Mouse (Mus musculus) heart, adult 2 months (tissue): Measurements from ENCODE around the gene Chmp2b. TPM values are rescaled to one million over a fixed set of nuclear protein-coding genes. Genes with fewer than 3 reads are reported as not detected.

Experiments used
- DNase-seq, 2 experiments: peaks; one replicate each; pipeline ENCODE4 v3.0.0; 2021
- H3K27ac ChIP-seq: fragments of 200-600 bp; 2 replicates; pipeline ENCODE4 v1.8.1; 2022
- H3K27me3 ChIP-seq: fragments of 200-500 bp; 2 replicates; pipeline ENCODE4 v1.6.1; 2012; ENCODE audit warnings: mild to moderate bottlenecking, low read length, inconsistent platforms, mixed read lengths; ENCODE audit not compliant: control insufficient read depth, insufficient read depth
- H3K36me3 ChIP-seq: fragments of 200-500 bp; 2 replicates; pipeline ENCODE4 v1.6.1; 2012; ENCODE audit warnings: low read length, inconsistent platforms; ENCODE audit not compliant: control insufficient read depth, insufficient read depth
- H3K4me1 ChIP-seq: fragments of 200-500 bp; 2 replicates; pipeline ENCODE4 v1.6.1; 2011; ENCODE audit warnings: low read length; ENCODE audit not compliant: control insufficient read depth, insufficient read depth
- H3K4me3 ChIP-seq: fragments of 200-600 bp; 2 replicates; pipeline ENCODE4 v1.8.1; 2022
- H3K79me2 ChIP-seq: fragments of 200-500 bp; replicated peaks from 2 replicates; pipeline ENCODE4 v1.6.1; 2012; ENCODE audit warnings: mild to moderate bottlenecking, inconsistent platforms, low read length, moderate library complexity, mixed read lengths; ENCODE audit not compliant: control insufficient read depth, insufficient read depth
- H3K9ac ChIP-seq: fragments of 200-500 bp; 2 replicates; pipeline ENCODE4 v1.6.1; 2012; ENCODE audit warnings: low read depth, mild to moderate bottlenecking, control low read depth, inconsistent platforms, low read length, mixed read lengths
- CTCF ChIP-seq: fragments of 200-600 bp; IDR thresholded peaks from 2 replicates; pipeline ENCODE4 v1.8.1; 2022; ENCODE audit warnings: antibody characterized with exemption, mild to moderate bottlenecking, moderate library complexity
- EP300 ChIP-seq: fragments of 200-500 bp; IDR thresholded peaks from 2 replicates; pipeline ENCODE4 v1.6.1; 2011; ENCODE audit warnings: low read depth, low read length, control low read depth; ENCODE audit not compliant: insufficient read depth
- POLR2A ChIP-seq: fragments of 200-500 bp; IDR thresholded peaks from 2 replicates; pipeline ENCODE4 v1.6.1; 2011; ENCODE audit warnings: mild to moderate bottlenecking, low read depth, low read length, control low read depth; ENCODE audit not compliant: insufficient read depth
- WGBS: fragments of 180-500 bp; shearing (Covaris S2); methylation state at CpG from one replicate; pipeline ENCODE4 v1.1.7; 2018; 5-methylcytosine and 5-hydroxymethylcytosine counted together
- intact Hi-C: fragments of 180-260 bp; cut with DNase I; formaldehyde crosslinking; loops from one replicate; pipeline ENCODE4 v1.15.1; 2025
- long read RNA-seq: library from polyadenylated mRNA; stranded (forward); transcript quantifications from one replicate; pipeline ENCODE4 v2.0.0, GENCODE M21; 2021
- polyA plus RNA-seq: library from polyadenylated mRNA; depleted of rRNA; stranded (reverse); fragments of >200 nt; gene quantifications from 2 replicates; pipeline ENCODE4 v1.2.3, GENCODE M21; 2012; rRNA removed
- total RNA-seq, 2 experiments: library from RNA; stranded (reverse); gene quantifications; 2 replicates each; pipeline ENCODE4 v1.2.3; 2021

Gene Chmp2b
- total RNA-seq (10 to 100 TPM; 41.5 to 47.6 TPM), polyA plus RNA-seq (10.6 and 17.7 TPM in 2 replicates)
- long read RNA-seq, transcript Chmp2b-201 (6 exons, 1,872 nt), result major isoform, 33 of 34 reads
- long read RNA-seq, partial matches to known transcripts, result 1 of 34 reads
- long read RNA-seq, other reads (novel, unspliced or antisense), result 0 of 34 reads

- H3K79me2 ChIP-seq, result peaks cover 5% of the 10 kb centered on the region; the same call in 1 of the 2 replicates
- under 1% methylated on average over 68 of the region's 69 CpGs for WGBS
- peak within 1 kb of the TSS; percentile 93 for H3K9ac ChIP-seq
- DNase-seq, result peak; percentile 86 to 88
- H3K27ac ChIP-seq, result peak within 1 kb of the TSS; percentile 83
- H3K36me3 ChIP-seq, result no peaks in the 10 kb centered on the region
- TF ChIP-seq CTCF (no peak), EP300 (no peak), POLR2A (peak; percentile 67)
- H3K4me3 ChIP-seq, result peak within 1 kb of the TSS; percentile 98
- H3K27me3 ChIP-seq, result no peaks in the 10 kb centered on the region
- H3K4me1 ChIP-seq, result peaks cover 5% of the 10 kb centered on the region
- intact Hi-C loops, result loop anchor here (2.0 to 10.0 kb wide), 2 partner anchors 709 to 787 kb away; partner anchors contain the start of gene 4930453N24Rik
Measured at GRCm38 (mm10) chr16:65561963-65562863, at the start of gene Chmp2b. TSS of gene Chmp2b (minus strand) at chr16:65562726.

- intact Hi-C loops, result no loop called here
- WGBS, result 88% methylated on average over 1 of the region's 1 CpGs
- no peak for DNase-seq
- no peak overlapping the region for H3K9ac ChIP-seq
- no peaks in the 10 kb centered on the region for H3K79me2 ChIP-seq
- TF ChIP-seq CTCF (no peak), POLR2A (no peak), EP300 (no peak)
- H3K4me3 ChIP-seq, result no peak overlapping the region
- H3K4me1 ChIP-seq, result no peaks in the 10 kb centered on the region
- no peaks in the 10 kb centered on the region for H3K27me3 ChIP-seq
- no peaks in the 10 kb centered on the region for H3K36me3 ChIP-seq
- no peak overlapping the region for H3K27ac ChIP-seq
Measured at GRCm38 (mm10) chr16:65611678-65612077, 49.2 kb upstream of the Chmp2b start.

- H3K36me3 ChIP-seq, result no peaks in the 10 kb centered on the region
- no peaks in the 10 kb centered on the region for H3K27me3 ChIP-seq
- intact Hi-C loops, result no loop called here
- no peak overlapping the region for H3K27ac ChIP-seq
- 80% methylated on average over 4 of the region's 4 CpGs for WGBS
- H3K4me1 ChIP-seq, result no peaks in the 10 kb centered on the region
- no peaks in the 10 kb centered on the region for H3K79me2 ChIP-seq
- H3K4me3 ChIP-seq, result no peak overlapping the region
- no peak overlapping the region for H3K9ac ChIP-seq
- no peak for DNase-seq
- TF ChIP-seq CTCF (no peak), EP300 (no peak), POLR2A (no peak)
Measured at GRCm38 (mm10) chr16:65600798-65601197, 38.3 kb upstream of the Chmp2b start.

GRCm38 (mm10) chr16:65586111-65586865, 23.8 kb upstream of the Chmp2b start:
- intact Hi-C loops, result no loop called here
- 70% methylated on average over 7 of the region's 7 CpGs for WGBS
- H3K9ac ChIP-seq, result no peak overlapping the region

GRCm38 (mm10) chr16:65585699-65586098, 23.2 kb upstream of the Chmp2b start:
- Histone ChIP-seq H3K27me3 (no peaks in the 10 kb centered on the region), H3K36me3 (no peaks in the 10 kb centered on the region), H3K9ac (no peak overlapping the region), H3K27ac (no peak overlapping the region), H3K4me3 (no peak overlapping the region), H3K79me2 (no peaks in the 10 kb centered on the region), H3K4me1 (no peaks in the 10 kb centered on the region)
- no peak for DNase-seq
- intact Hi-C loops, result no loop called here
- 85% methylated on average over 2 of the region's 2 CpGs for WGBS
- TF ChIP-seq EP300 (no peak), CTCF (no peak), POLR2A (no peak)

More at GRCm38 (mm10) chr16:65586111-65586865, 23.8 kb upstream of the Chmp2b start:
- H3K27me3 ChIP-seq, result no peaks in the 10 kb centered on the region
- H3K27ac ChIP-seq, result no peak overlapping the region
- DNase-seq, result no peak
- TF ChIP-seq CTCF, result no peak
- no peak for TF ChIP-seq EP300
- TF ChIP-seq POLR2A, result no peak
- H3K79me2 ChIP-seq, result no peaks in the 10 kb centered on the region
- H3K4me1 ChIP-seq, result no peaks in the 10 kb centered on the region
- H3K4me3 ChIP-seq, result no peak overlapping the region
- no peaks in the 10 kb centered on the region for H3K36me3 ChIP-seq
